Mouse (Mus musculus) gastrocnemius, adult 8-10 months (tissue): Measurements from ENCODE around the gene Dlg5. TPM values are rescaled to one million over a fixed set of nuclear protein-coding genes. Genes with fewer than 3 reads are reported as not detected.
A peak's percentile ranks its signal among the peaks of the same experiment; 100 is the strongest.

ENCODE experiments used
- DNase-seq, 2 experiments: peaks; one replicate each; pipeline ENCODE4 v3.0.0; 2022; ENCODE audit warnings: low spot score in 2 of 2
- total RNA-seq, 4 experiments: library from RNA; stranded (reverse); gene quantifications; 2 replicates each; pipeline ENCODE4 v1.2.4; 2022

Gene Dlg5
- total RNA-seq, 4 experiments from 2014 or later = 3.5 to 11.1 (median 6.0) TPM

GRCm38 (mm10) chr14:24190131-24190530 is 55.6 kb downstream of the Dlg5 start:
- DNase-seq = no peak

DNA sequence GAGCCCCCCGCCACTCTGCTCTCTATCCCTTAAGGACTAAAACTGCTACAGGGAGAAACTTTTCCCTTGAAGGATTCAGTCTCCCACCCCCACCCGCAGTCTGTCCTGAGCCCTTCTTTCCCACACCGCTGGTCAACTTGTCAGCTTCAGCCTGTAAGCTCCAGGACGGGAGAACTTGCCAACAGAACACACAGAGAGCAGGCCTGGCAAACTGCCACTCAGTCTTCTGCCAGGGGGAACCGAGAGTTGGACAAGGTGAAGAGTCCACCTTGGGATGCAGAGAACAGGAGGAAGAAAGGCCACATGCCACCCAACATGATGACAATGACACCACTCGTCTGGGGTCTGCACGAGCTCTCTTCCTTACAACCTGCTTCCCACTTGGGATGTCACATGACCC is 56.1 kb downstream of the Dlg5 start:
- DNase-seq = no peak

DNA sequence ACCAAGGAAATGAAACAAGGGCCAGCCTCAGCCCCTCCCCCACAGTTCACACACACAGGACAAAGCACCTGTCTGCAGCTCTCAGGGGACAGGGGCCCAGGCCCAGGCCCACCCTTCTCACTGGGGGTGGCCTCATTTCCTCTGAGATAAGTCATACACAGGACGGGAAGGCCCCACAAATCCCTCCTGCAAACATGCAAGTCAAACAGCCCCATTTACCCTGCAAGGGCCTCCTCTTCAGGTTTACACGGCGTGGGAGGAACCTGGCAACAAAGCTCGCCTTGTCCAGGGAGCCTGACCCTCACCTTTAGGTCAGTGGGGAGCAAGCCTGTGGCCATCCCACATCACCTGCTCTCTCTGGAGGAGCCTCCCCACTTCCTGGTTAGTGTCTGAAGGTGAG is 60.2 kb downstream of the Dlg5 start:
- no peak for DNase-seq

DNA sequence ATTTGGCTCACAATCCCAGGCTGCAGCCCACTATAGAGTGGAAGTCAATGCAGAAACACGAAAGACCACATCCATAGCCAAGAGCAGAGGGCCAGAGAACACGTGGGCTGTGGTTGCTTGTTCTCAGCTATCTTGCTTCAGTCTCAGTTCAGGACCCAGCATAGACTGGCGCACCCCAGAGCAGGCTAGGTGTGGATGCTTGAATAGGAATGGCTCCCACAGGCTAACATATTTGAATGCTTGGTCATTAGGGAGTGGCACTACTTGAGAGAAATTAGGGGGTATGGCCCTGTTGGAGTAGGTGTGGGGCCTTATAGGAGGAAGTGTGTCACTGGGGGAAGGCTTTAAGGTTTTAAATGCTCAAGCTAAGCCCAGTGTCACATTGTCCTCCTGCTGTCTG is 62.8 kb downstream of the Dlg5 start:
- no peak for DNase-seq

- peak; percentile 38 to 53 for DNase-seq
Observed at GRCm38 (mm10) chr14:24181811-24182506, 63.8 kb downstream of the Dlg5 start.

DNA sequence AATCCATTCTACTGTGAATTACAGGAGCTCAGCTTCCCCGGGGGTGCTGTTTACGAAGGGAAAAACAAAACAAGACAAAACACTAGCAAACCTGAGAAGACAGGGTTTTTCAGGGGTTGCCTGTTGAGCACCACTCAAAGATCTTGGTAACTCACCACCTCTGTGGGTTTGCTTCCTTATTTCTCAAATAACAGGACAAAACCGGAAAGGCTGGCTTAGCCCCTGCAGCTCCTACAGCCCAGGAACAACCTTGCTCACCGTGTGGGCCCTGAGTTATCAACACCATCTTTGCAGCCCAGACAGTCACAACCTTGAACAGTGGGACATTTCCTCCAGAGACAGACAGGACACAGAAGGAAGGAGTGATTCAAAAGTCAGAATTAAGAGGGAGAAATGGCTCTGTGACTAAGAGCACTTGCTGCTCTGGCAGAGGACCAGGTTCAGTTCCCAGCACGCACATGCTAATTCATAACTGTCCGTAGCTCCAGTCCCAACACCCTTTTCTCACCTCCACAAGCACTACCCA is 66.2 kb downstream of the Dlg5 start:
- no peak for DNase-seq

- DNase-seq = no peak
Observed at GRCm38 (mm10) chr14:24176609-24177008, 69.1 kb downstream of the Dlg5 start.

GRCm38 (mm10) chr14:24173326-24173725 is 72.4 kb downstream of the Dlg5 start:
- no peak for DNase-seq

DNA sequence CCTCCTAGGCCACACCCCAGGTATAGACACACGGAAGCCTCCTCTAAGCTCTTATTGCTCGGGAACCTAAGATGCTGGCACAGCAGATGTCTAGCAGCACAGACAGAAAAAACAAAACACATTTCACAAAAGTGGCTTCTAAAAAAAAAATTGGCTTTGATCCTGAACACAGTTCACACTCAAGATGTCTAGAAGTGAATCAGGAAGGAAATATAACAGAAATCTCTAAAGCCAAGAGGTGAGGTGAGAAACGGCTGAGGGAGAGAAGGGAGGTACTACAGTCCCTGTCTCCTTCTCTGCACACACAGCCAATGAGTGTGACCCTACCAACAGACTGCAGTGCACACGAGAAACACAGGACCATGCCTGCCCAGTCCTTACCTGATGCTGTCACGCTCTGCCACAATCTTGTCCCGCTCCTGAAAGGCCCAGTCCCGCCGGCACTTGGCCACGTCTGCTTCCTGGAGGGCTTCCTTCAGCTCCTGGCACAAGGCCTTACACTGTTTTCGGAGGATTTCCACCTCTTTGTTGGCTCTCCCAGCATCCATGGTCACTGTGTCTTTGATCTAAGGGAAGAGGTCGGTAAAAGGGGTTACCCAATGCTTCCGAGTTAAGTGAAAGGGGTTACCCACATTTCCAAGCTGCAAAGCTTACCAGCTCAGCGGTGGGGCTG is 73.9 kb downstream of the Dlg5 start:
- DNase-seq = no peak

DNA sequence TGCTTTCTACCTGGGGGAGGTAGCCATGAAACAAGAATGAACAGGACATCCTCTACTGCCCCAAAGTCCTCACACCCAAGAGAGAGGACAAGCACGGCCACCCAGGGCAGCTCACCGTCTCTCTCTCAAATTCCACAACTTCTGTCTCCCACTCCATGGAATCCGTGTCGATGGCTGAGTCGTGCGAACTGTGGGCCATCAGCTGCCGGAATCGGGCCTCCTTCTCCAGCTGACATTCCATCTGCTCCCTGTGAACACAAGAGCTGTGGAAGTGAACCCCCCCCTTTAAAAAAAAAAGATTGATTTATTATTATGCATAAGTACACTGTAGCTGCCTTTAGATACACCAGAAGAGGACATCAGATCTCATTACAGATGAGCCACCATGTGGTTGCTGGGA is 79.7 kb downstream of the Dlg5 start:
- no peak for DNase-seq

- no peak for DNase-seq
Observed at GRCm38 (mm10) chr14:24164721-24165367, 80.9 kb downstream of the Dlg5 start.

DNA sequence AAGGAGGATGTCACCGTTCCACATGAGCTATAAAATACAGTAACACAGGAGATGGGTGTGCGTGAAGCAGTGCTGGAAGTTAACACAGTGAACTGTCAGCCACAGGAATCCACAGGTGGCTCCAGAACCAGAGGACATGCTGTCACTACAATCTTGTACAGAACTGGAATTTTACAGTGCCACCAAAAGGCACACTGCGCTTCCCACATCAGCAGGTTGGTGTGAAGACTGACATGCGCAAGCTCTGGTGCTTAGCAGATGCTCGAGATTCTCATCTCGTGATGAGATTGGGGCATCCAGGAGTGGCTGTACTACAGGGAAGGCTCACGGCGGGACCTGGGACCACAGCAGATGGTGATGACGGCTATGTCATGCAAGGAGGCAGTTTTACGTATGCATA is 82.9 kb downstream of the Dlg5 start:
- no peak for DNase-seq

GRCm38 (mm10) chr14:24148892-24149291 is 96.8 kb downstream of the Dlg5 start:
- DNase-seq = no peak

DNA sequence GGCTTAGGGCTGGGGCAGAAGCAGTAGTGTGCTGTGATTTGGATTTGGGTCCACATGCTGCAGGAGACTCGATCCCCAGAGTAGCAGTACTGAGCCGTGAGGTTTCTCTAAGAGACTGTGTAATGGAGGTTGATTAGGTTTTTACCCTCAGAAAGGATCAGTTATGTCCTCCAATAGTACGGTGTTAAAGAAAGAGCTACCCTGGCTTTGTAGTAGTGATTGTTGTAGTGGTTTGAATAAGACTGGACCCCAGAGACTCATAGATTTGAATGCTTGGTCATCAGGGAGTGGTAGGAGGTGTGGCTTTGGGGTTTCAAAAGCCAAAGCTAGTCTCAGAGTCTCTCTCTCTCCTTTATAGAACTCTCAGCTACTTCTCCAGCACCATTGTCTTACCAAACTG is 100.9 kb downstream of the Dlg5 start:
- DNase-seq = no peak

DNA sequence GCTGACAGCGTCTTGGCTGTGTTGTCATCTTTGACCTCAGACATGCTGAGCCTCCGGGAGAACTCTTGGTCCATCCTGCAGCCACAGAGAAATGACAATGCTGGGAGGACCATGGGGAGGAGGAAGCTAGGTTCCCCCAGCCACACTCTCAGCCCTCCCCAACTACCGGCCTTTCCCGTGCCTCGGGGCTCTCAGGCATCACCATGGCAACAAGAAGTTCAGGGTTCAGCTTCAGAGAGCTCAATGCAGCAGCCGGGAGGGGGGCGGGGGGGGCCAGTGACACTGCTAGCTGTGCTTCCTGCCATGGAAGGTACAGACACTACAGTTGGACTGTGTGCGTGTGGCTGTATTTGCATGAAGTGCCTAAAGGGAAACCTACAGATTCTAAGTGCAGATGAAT is 101.3 kb downstream of the Dlg5 start:
- DNase-seq = no peak

- no peak for DNase-seq
Observed at GRCm38 (mm10) chr14:24142926-24143430, 102.7 kb downstream of the Dlg5 start.

GRCm38 (mm10) chr14:24141727-24142126 is 104.0 kb downstream of the Dlg5 start:
- no peak for DNase-seq

DNA sequence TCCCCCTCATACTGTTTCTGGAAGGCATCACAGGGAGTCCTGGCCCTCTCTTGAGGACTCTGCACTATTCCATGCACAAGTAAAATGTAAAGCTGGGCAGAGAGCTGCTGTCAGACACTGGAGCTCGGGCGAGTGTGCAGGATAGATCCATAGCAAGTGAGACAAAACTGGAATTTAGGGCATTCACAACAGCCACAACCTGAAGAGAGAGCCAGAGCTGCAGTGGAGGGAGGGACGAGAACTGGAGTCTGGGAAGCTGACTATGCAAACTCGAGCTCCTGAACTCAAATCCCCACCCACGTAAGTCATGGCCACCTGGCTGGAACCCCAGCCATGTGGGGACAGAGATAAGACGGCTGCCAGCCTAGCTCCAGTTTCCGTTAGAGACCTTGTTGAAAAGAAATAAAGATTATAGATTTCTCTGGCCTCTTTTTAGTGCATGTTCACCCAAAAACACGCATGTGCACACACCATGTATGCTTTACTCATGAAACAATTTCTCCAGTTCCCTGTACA is 105.4 kb downstream of the Dlg5 start:
- no peak for DNase-seq

GRCm38 (mm10) chr14:24136908-24137307 is 108.8 kb downstream of the Dlg5 start:
- DNase-seq = no peak

DNA sequence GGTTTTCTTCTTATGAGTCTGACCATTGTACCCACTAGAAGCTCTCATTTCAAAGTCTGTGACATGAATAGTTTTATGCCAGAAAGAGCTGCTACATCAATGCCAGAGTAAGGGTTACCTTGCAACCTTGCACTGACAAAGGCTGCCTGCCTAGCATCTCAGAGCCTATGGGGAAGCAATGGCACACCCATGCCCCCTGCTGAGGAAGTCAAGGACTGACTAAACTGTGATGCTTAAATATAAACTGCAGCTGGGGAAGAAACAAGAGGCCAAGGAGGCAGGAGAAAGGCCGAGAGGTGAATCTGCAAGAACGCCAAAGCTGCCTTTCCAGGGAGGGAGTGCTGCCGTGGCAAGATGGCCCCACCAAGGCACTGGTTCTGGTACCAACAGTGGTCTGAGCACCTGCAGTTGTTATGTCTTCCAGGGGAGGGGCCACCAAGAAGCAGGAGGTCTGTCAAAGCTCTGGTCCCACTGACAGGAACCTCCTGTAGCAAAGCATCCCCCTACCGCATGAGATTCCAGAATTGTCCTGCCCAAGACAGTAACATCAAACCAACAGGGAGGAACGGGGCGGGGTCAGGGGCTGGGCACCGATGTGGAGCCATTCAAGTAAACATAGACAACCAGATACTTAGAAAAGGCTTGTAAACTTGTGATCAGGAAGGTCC is 111.0 kb downstream of the Dlg5 start:
- no peak for DNase-seq

DNA sequence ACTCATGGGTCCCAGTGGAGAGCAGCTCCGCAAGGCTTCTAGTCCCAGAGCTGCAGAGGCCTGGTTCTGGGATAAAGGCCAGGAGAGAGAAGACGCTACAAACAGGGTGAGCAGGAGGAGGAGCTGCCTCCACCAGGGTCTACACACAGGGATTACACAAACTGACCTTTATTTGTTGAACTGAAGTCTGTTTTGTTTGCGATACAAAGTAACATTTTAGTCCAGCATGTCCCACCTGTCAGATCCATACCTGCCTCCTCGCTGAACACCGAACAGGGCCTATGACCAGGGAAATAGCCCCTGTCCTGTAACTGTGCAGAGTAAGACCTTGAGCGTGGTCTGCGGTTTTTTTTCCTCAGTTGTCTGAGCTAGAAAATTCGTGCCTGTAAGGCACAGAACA is 111.9 kb downstream of the Dlg5 start:
- no peak for DNase-seq

DNA sequence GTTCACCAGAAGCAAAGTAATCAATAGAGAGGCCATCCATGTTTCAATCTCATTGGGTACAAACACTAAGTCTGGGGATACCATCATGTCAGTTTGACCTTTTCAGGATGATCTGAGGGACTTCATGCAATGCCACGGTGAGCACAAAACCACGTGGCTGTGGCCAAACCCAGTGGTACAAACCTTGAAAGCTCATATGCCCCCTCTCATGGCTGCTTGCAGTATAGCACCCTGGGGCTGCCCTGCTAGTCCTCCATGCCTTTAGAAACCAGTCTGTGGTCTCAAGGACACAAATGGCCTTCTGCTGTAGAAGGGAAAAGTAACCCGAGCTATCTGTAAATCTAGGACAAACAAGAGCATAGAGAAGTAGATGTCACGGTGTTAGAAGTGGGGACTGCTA is 113.6 kb downstream of the Dlg5 start:
- no peak for DNase-seq
